Mouse (Mus musculus) forebrain, postnatal 0 days (tissue): ENCODE data around the gene Zbtb9. TPM values are rescaled to one million over a fixed set of nuclear protein-coding genes. Genes with fewer than 3 reads are reported as not detected.
A peak's percentile ranks its signal among the peaks of the same experiment; 100 is the strongest.

Experiments
- ATAC-seq: fragments of 200-750 bp; cut with Nextera tagmentation; 2 replicates; pipeline ENCODE4 v1.8.0; 2017; ENCODE audit warnings: mild to moderate bottlenecking, moderate library complexity
- DNase-seq: peaks from one replicate; pipeline ENCODE4 v3.0.0-alpha.2; 2015
- H3K27ac ChIP-seq: fragments of 300-500 bp; sonication (generic); 2 replicates; pipeline ENCODE4 v1.5.1; 2014; ENCODE audit warnings: low read depth, mild to moderate bottlenecking, antibody characterized with exemption, low read length, moderate library complexity, mixed read lengths
- H3K27me3 ChIP-seq: fragments of 300-500 bp; sonication (generic); 2 replicates; pipeline ENCODE4 v1.6.1; 2014; ENCODE audit warnings: mild to moderate bottlenecking, low read length, mixed read lengths; ENCODE audit not compliant: insufficient read depth
- H3K36me3 ChIP-seq: fragments of 300-500 bp; sonication (generic); 2 replicates; pipeline ENCODE4 v1.6.1; 2014; ENCODE audit warnings: mild to moderate bottlenecking, moderate library complexity; ENCODE audit not compliant: insufficient read depth
- H3K4me1 ChIP-seq: fragments of 300-500 bp; sonication (generic); 2 replicates; pipeline ENCODE4 v1.6.1; 2014; ENCODE audit warnings: antibody characterized with exemption; ENCODE audit not compliant: insufficient read depth
- H3K4me2 ChIP-seq: fragments of 300-500 bp; sonication (generic); 2 replicates; pipeline ENCODE4 v1.6.1; 2014; ENCODE audit warnings: low read depth, mild to moderate bottlenecking, moderate library complexity
- H3K4me3 ChIP-seq: fragments of 300-500 bp; sonication (generic); 2 replicates; pipeline ENCODE4 v1.5.1; 2014; ENCODE audit warnings: low read depth, low read length, mixed read lengths
- H3K9ac ChIP-seq: fragments of 300-500 bp; sonication (generic); 2 replicates; pipeline ENCODE4 v1.6.1; 2014; ENCODE audit warnings: mild to moderate bottlenecking
- H3K9me3 ChIP-seq: fragments of 300-500 bp; sonication (generic); 2 replicates; pipeline ENCODE4 v1.6.1; 2016; ENCODE audit warnings: low read length
- CTCF ChIP-seq: sonication (generic); IDR thresholded peaks from 2 replicates; pipeline ENCODE4 v1.5.1; 2016; ENCODE audit warnings: antibody characterized with exemption, control low read depth, low read depth
- WGBS: fragments of 180-500 bp; shearing (Covaris S2); extraction: QIAGEN DNeasy Blood & Tissue Kit; methylation state at CpG from one replicate; pipeline ENCODE4 v1.1.7; 2014; 5-methylcytosine and 5-hydroxymethylcytosine counted together
- polyA plus RNA-seq: library from polyadenylated mRNA; unstranded; fragments of >200 nt; fragmentation: Nextera tagmentation; extraction: Ambion mirVana; gene quantifications from 2 replicates; pipeline ENCODE4 v1.2.1, GENCODE M21; 2015
- total RNA-seq: library from RNA; depleted of rRNA; stranded (reverse); fragments of >200 nt; gene quantifications from 2 replicates; pipeline ENCODE4 v1.2.3, GENCODE M21; 2014

Zbtb9 gene
- total and polyA plus RNA-seq, 2 experiments from 2014 or later = 6.8 to 22.5 TPM

GRCm38 (mm10) chr17:27011167-27011566 is 38.2 kb downstream of the Zbtb9 start:
- no peak for TF ChIP-seq CTCF
- no peak overlapping the region for H3K9ac ChIP-seq
- H3K9me3 ChIP-seq = no peaks in the 10 kb centered on the region
- H3K4me1 ChIP-seq = no peaks in the 10 kb centered on the region
- no peak overlapping the region for H3K4me3 ChIP-seq
- WGBS = 83% methylated on average over 10 of the region's 10 CpGs
- no peaks in the 10 kb centered on the region for H3K27me3 ChIP-seq
- ATAC-seq (no peak), DNase-seq (no peak)
- H3K4me2 ChIP-seq = no peak overlapping the region
- H3K27ac ChIP-seq = no peak overlapping the region
- no peaks in the 10 kb centered on the region for H3K36me3 ChIP-seq

- Histone ChIP-seq H3K27me3 (no peaks in the 10 kb centered on the region), H3K4me2 (no peak overlapping the region), H3K9me3 (no peaks in the 10 kb centered on the region), H3K36me3 (no peaks in the 10 kb centered on the region), H3K9ac (no peak overlapping the region), H3K27ac (no peak overlapping the region), H3K4me3 (no peak overlapping the region), H3K4me1 (no peaks in the 10 kb centered on the region)
- DNase-seq (no peak), ATAC-seq (no peak)
- no peak for TF ChIP-seq CTCF
- WGBS = 66% methylated on average over 14 of the region's 14 CpGs
Observed at GRCm38 (mm10) chr17:27011998-27012672, 39.2 kb downstream of the Zbtb9 start.

GRCm38 (mm10) chr17:27012909-27013308 is 39.9 kb downstream of the Zbtb9 start:
- DNase-seq (no peak), ATAC-seq (no peak)
- WGBS = 44% methylated on average over 6 of the region's 6 CpGs
- Histone ChIP-seq H3K4me3 (no peak overlapping the region), H3K27ac (no peak overlapping the region), H3K9ac (no peak overlapping the region), H3K4me2 (no peak overlapping the region), H3K27me3 (no peaks in the 10 kb centered on the region), H3K36me3 (no peaks in the 10 kb centered on the region), H3K4me1 (no peaks in the 10 kb centered on the region; the same call in 1 of the 2 replicates), H3K9me3 (no peaks in the 10 kb centered on the region)
- TF ChIP-seq CTCF = no peak

- H3K27ac ChIP-seq = peak overlapping the region; percentile 57; the same call in 1 of the 2 replicates
- peak overlapping the region; percentile 39 for H3K4me3 ChIP-seq
- H3K4me2 ChIP-seq = peak overlapping the region; percentile 54
- peaks cover 4% of the 10 kb centered on the region; the same call in 1 of the 2 replicates for H3K4me1 ChIP-seq
- WGBS = 5% methylated on average over 34 of the region's 34 CpGs
- ATAC-seq (peak; percentile 88), DNase-seq (peak; percentile 93)
- H3K9ac ChIP-seq = peak overlapping the region; percentile 52
- no peaks in the 10 kb centered on the region for H3K27me3 ChIP-seq
- TF ChIP-seq CTCF = no peak
- peaks cover 33% of the 10 kb centered on the region for H3K36me3 ChIP-seq
- no peaks in the 10 kb centered on the region for H3K9me3 ChIP-seq
Observed at GRCm38 (mm10) chr17:27017564-27018499, 44.9 kb downstream of the Zbtb9 start.

GRCm38 (mm10) chr17:27018555-27019196 is 45.7 kb downstream of the Zbtb9 start:
- Histone ChIP-seq H3K27ac (0 out of 2 replicates have a peak overlapping the region, but pooled peaks have one; percentile 29), H3K27me3 (no peaks in the 10 kb centered on the region), H3K9ac (peak overlapping the region; percentile 52; the same call in 1 of the 2 replicates), H3K4me1 (peaks cover 4% of the 10 kb centered on the region; the same call in 1 of the 2 replicates), H3K4me3 (peak overlapping the region; percentile 39; the same call in 1 of the 2 replicates), H3K4me2 (peak overlapping the region; percentile 54), H3K36me3 (peaks cover 36% of the 10 kb centered on the region), H3K9me3 (no peaks in the 10 kb centered on the region)
- no peak for TF ChIP-seq CTCF
- DNase-seq (peak; percentile 32), ATAC-seq (peak; percentile 18; the same call in 1 of the 2 replicates)
- 34% methylated on average over 12 of the region's 12 CpGs for whole genome bisulfite sequencing

GRCm38 (mm10) chr17:27021076-27021475 is 48.1 kb downstream of the Zbtb9 start:
- no peak for TF ChIP-seq CTCF
- WGBS = 88% methylated on average over 14 of the region's 14 CpGs
- ATAC-seq = no peak
- H3K27ac ChIP-seq = no peak overlapping the region
- no peak overlapping the region for H3K4me2 ChIP-seq
- H3K9me3 ChIP-seq = no peaks in the 10 kb centered on the region
- peaks cover 4% of the 10 kb centered on the region; the same call in 1 of the 2 replicates for H3K4me1 ChIP-seq
- no peak for DNase-seq
- peaks cover 57% of the 10 kb centered on the region for H3K36me3 ChIP-seq
- H3K27me3 ChIP-seq = no peaks in the 10 kb centered on the region
- no peak overlapping the region for H3K4me3 ChIP-seq
- no peak overlapping the region for H3K9ac ChIP-seq
